Mouse (Mus musculus) hindbrain, embryonic 14.5 days (tissue): ENCODE measurements around the gene Ppp1r13b. TPM values are rescaled to one million over a fixed set of nuclear protein-coding genes. Genes with fewer than 3 reads are reported as not detected.
"Not testable (repeated sequence)": the region's sequence is repeated elsewhere in the genome, so short reads cannot be mapped to it uniquely, and the experiment has no call there.

Source experiments
- ATAC-seq: fragments of 200-750 bp; cut with Nextera tagmentation; 2 replicates; pipeline ENCODE4 v1.8.0; 2017; ENCODE audit warnings: moderate number of reproducible peaks, mild to moderate bottlenecking, moderate TSS enrichment, moderate library complexity; ENCODE audit not compliant: low FRiP score
- DNase-seq: peaks from one replicate; pipeline ENCODE4 v3.0.0-alpha.2; 2015; ENCODE audit warnings: low spot score
- H3K27ac ChIP-seq: fragments of 300-500 bp; sonication (generic); 2 replicates; pipeline ENCODE4 v1.5.1; 2014; ENCODE audit warnings: mild to moderate bottlenecking, moderate library complexity
- H3K27me3 ChIP-seq: fragments of 300-500 bp; sonication (generic); 2 replicates; pipeline ENCODE4 v1.6.1; 2014; ENCODE audit warnings: mild to moderate bottlenecking, low read length, mixed read lengths; ENCODE audit not compliant: control insufficient read depth, insufficient read depth
- H3K36me3 ChIP-seq: fragments of 300-500 bp; sonication (generic); replicated peaks from 2 replicates; pipeline ENCODE4 v1.6.1; 2014; ENCODE audit not compliant: control insufficient read depth, insufficient read depth
- H3K4me1 ChIP-seq: fragments of 300-500 bp; sonication (generic); replicated peaks from 2 replicates; pipeline ENCODE4 v1.6.1; 2014; ENCODE audit warnings: antibody characterized with exemption, low read length, mixed read lengths; ENCODE audit not compliant: control insufficient read depth, insufficient read depth
- H3K4me2 ChIP-seq: fragments of 300-500 bp; sonication (generic); replicated peaks from 2 replicates; pipeline ENCODE4 v1.6.1; 2014; ENCODE audit warnings: mild to moderate bottlenecking, moderate library complexity
- H3K4me3 ChIP-seq: fragments of 300-500 bp; sonication (generic); replicated peaks from 2 replicates; pipeline ENCODE4 v1.5.1; 2014; ENCODE audit warnings: mild to moderate bottlenecking, low read length
- H3K9ac ChIP-seq: fragments of 300-500 bp; sonication (generic); 2 replicates; pipeline ENCODE4 v1.6.1; 2014
- H3K9me3 ChIP-seq: fragments of 300-500 bp; sonication (generic); 2 replicates; pipeline ENCODE4 v1.6.1; 2016; ENCODE audit warnings: low read length; ENCODE audit not compliant: control insufficient read depth
- WGBS: fragments of 180-500 bp; shearing (Covaris S2); extraction: QIAGEN DNeasy Blood & Tissue Kit; methylation state at CpG from one replicate; pipeline ENCODE4 v1.1.7; 2014; 5-methylcytosine and 5-hydroxymethylcytosine counted together
- polyA plus RNA-seq: library from polyadenylated mRNA; unstranded; fragments of >200 nt; fragmentation: Nextera tagmentation; extraction: Ambion mirVana; gene quantifications from 2 replicates; pipeline ENCODE4 v1.2.1, GENCODE M21; 2014

Gene Ppp1r13b
- polyA plus RNA-seq, result 38.0 and 43.3 TPM in 2 replicates

GRCm38 (mm10) chr12:111907970-111908681, at the start of gene Ppp1r13b:
Ppp1r13b (minus strand) TSS chr12:111908110.
- H3K4me1 ChIP-seq, result peaks cover 12% of the 10 kb centered on the region
- under 1% methylated on average over 64 of the region's 80 CpGs for WGBS

GRCm38 (mm10) chr12:111956173-111956572, 48.3 kb upstream of the Ppp1r13b start:
- H3K9me3 ChIP-seq, result no peaks in the 10 kb centered on the region
- no peak overlapping the region for H3K4me3 ChIP-seq
- DNase-seq, result no peak
- ATAC-seq, result no peak
- peaks cover 21% of the 10 kb centered on the region for H3K36me3 ChIP-seq
- H3K9ac ChIP-seq, result no peak overlapping the region
- WGBS, result 79% methylated on average over 5 of the region's 5 CpGs
- H3K27me3 ChIP-seq, result no peaks in the 10 kb centered on the region
- H3K4me1 ChIP-seq, result no peaks in the 10 kb centered on the region; the same call in 1 of the 2 replicates
- H3K4me2 ChIP-seq, result no peak overlapping the region
- H3K27ac ChIP-seq, result no peak overlapping the region

More at GRCm38 (mm10) chr12:111907970-111908681, at the start of gene Ppp1r13b:
- H3K4me2 ChIP-seq, result peak within 1 kb of the TSS; percentile 90
- peak; percentile 92 for DNase-seq
- peak within 1 kb of the TSS; percentile 86 for H3K4me3 ChIP-seq
- H3K27me3 ChIP-seq, result 0 out of 2 replicates have a peak, but pooled peaks cover 13% of the 10 kb centered on the region
- peak within 1 kb of the TSS; percentile 96 for H3K27ac ChIP-seq
- peak; percentile 96 for ATAC-seq
- no peaks in the 10 kb centered on the region for H3K36me3 ChIP-seq
- peak within 1 kb of the TSS; percentile 90 for H3K9ac ChIP-seq
- H3K9me3 ChIP-seq, result no peaks in the 10 kb centered on the region

GRCm38 (mm10) chr12:111951701-111952100, 43.8 kb upstream of the Ppp1r13b start:
- no peak overlapping the region for H3K4me2 ChIP-seq
- no peaks in the 10 kb centered on the region for H3K27me3 ChIP-seq
- no peaks in the 10 kb centered on the region for H3K36me3 ChIP-seq
- no peak overlapping the region for H3K9ac ChIP-seq
- no peak for ATAC-seq
- H3K27ac ChIP-seq, result no peak overlapping the region
- no peak for DNase-seq
- WGBS, result 46% methylated on average over 5 of the region's 5 CpGs
- no peaks in the 10 kb centered on the region; the same call in 1 of the 2 replicates for H3K4me1 ChIP-seq
- no peaks in the 10 kb centered on the region for H3K9me3 ChIP-seq
- H3K4me3 ChIP-seq, result no peak overlapping the region

- Histone ChIP-seq H3K4me3 (no peak overlapping the region), H3K4me2 (no peak overlapping the region), H3K27me3 (no peaks in the 10 kb centered on the region), H3K4me1 (no peaks in the 10 kb centered on the region; the same call in 1 of the 2 replicates), H3K9ac (no peak overlapping the region), H3K9me3 (no peaks in the 10 kb centered on the region), H3K36me3 (no peaks in the 10 kb centered on the region), H3K27ac (no peak overlapping the region)
- WGBS, result 88% methylated on average over 5 of the region's 5 CpGs
- DNase-seq (no peak), ATAC-seq (no peak)
Observed at GRCm38 (mm10) chr12:111950486-111950885, 42.6 kb upstream of the Ppp1r13b start.

GRCm38 (mm10) chr12:111946716-111947115, 38.8 kb upstream of the Ppp1r13b start:
- DNase-seq (peak; percentile 45), ATAC-seq (no peak)
- whole genome bisulfite sequencing, result 51% methylated on average over 2 of the region's 2 CpGs

GRCm38 (mm10) chr12:111945765-111946655, 38.1 kb upstream of the Ppp1r13b start:
- H3K4me2 ChIP-seq, H3K27me3 ChIP-seq, H3K9ac ChIP-seq, ATAC-seq, H3K4me1 ChIP-seq, H3K27ac ChIP-seq, H3K36me3 ChIP-seq, H3K9me3 ChIP-seq, H3K4me3 ChIP-seq, DNase-seq: not testable (repeated sequence)
- WGBS, result 66% methylated on average over 8 of the region's 15 CpGs

More at GRCm38 (mm10) chr12:111946716-111947115, 38.8 kb upstream of the Ppp1r13b start:
- no peaks in the 10 kb centered on the region for H3K27me3 ChIP-seq
- H3K4me3 ChIP-seq, result no peak overlapping the region
- no peaks in the 10 kb centered on the region; the same call in 1 of the 2 replicates for H3K4me1 ChIP-seq
- H3K9me3 ChIP-seq, result no peaks in the 10 kb centered on the region
- H3K27ac ChIP-seq, result no peak overlapping the region
- H3K4me2 ChIP-seq, result no peak overlapping the region
- H3K9ac ChIP-seq, result no peak overlapping the region
- no peaks in the 10 kb centered on the region for H3K36me3 ChIP-seq

GRCm38 (mm10) chr12:111945115-111945514, 37.2 kb upstream of the Ppp1r13b start:
- Histone ChIP-seq H3K4me1 (no peaks in the 10 kb centered on the region), H3K9ac (no peak overlapping the region), H3K27me3 (no peaks in the 10 kb centered on the region), H3K27ac (no peak overlapping the region), H3K4me3 (no peak overlapping the region), H3K4me2 (no peak overlapping the region), H3K9me3 (no peaks in the 10 kb centered on the region), H3K36me3 (no peaks in the 10 kb centered on the region)
- no peak for DNase-seq
- 73% methylated on average over 8 of the region's 8 CpGs for WGBS
- ATAC-seq, result no peak

- H3K9ac ChIP-seq, DNase-seq, H3K9me3 ChIP-seq, H3K27me3 ChIP-seq, ATAC-seq, H3K4me3 ChIP-seq, H3K4me2 ChIP-seq, H3K4me1 ChIP-seq, H3K36me3 ChIP-seq: not testable (repeated sequence)
- WGBS, result 79% methylated on average over 15 of the region's 20 CpGs
- H3K27ac ChIP-seq, result 0 out of 2 replicates have a peak overlapping the region, but pooled peaks have one; percentile 29
Observed at GRCm38 (mm10) chr12:111944065-111944987, 36.4 kb upstream of the Ppp1r13b start.
